Mouse (Mus musculus) fibroblast of lung, adult 2 months (primary cell): ENCODE data around the gene Col6a1.
"Not testable (repeated sequence)": the region's sequence is repeated elsewhere in the genome, so short reads cannot be mapped to it uniquely, and the experiment has no call there.

Experiments
- DNase-seq: peaks from one replicate; pipeline ENCODE4 v3.0.0-alpha.2; 2011; ENCODE audit warnings: low read depth

Gene Col6a1

DNA sequence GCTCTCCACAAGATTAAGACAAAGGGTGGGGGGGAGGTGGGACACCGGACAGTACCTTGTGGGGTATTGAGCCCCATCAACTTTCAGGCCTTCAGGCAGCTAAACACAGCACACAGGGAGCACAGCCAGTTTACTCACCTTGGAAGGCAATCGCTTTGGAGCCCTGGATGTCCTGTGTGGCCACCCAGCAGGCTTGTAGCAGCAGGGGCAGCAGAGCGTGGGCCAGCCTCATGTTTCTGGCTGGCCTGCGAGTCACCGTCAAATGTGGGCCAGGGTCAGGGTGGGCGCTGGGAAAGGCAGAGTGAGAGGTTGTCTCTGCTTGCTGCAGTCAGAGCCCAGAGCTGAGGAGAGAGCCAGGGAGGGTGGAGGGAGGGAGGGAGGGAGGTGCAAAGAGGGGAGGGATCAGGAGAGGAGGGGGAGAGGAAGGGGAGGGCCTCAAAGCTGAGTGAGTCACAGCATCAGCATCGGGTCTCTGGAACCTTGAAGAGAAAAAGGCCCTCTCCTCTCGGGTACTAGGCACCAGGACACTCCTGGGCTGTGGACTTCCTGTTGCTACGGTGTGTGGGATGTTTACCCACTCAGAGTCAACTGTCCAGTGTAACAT is at the start of gene Col6a1:
Gene Col6a1, minus strand, starts transcription at position 487 of the 604 bp plus-strand sequence.
- peak; percentile 84 for DNase-seq

- DNase-seq = no peak
Observed at GRCm38 (mm10) chr10:76771624-76772023, 45.7 kb upstream of the Col6a1 start.

DNA sequence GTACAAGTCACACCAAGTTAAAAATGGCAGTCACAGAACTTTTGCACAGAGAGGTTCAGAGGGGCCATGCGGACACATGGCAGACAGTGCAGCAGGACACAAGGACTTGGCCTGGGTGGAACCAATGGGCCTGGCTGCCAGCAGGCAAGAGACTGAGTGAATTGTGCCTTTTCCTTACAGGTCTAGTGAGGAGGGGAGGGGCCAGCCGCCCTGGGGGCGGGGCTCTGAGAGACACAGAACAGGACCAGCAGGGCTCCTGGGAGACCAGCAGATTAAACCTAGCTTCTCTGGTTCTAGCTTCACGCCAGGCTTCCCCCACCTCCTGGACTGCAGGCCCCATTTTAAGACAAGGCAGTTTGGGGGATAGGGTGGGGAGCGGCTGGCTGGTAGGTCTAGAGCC is 45.1 kb upstream of the Col6a1 start:
- DNase-seq = no peak

DNA sequence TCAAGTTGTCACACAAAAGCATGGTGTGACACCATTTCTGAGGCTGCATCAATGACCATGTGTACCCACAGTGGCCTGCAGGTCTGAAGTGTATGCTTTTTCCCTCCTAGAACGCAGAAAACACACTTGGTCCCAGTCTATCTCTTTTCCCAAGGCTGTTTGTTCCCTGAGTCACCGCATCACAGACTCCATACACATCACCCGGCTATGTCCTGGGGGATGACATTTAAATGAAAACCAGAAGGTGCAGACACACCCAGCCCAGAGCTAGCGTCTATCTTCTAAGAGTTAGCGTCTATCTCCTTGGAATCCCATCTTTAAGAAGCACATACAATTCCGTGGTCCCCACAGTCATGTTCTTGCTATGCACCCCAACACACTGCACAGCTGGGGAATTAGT is 43.6 kb upstream of the Col6a1 start:
- no peak for DNase-seq

DNA sequence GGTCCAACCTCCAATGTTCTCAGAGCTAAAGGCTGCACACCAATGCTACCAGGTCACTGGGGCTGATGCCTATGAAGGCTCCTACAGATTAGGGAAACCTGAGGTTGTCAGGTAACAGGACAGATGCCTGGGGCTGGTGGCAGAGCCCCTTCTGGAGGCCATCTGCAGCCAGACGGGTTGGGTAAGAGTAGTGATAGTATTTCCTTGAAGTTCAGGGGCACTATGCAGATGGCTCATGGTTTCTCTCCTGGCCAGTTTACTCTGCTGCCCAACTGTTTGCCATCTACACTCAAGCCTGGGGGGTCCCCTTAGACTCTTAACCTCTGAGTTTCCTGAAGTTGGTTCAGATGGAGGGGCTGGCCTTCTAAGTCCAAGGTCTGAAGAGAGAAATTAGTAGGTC is 40.2 kb upstream of the Col6a1 start:
- DNase-seq = no peak

- no peak for DNase-seq
Observed at GRCm38 (mm10) chr10:76764927-76765326, 39.0 kb upstream of the Col6a1 start.

GRCm38 (mm10) chr10:76763016-76763415 is 37.0 kb upstream of the Col6a1 start:
- DNase-seq = no peak

DNA sequence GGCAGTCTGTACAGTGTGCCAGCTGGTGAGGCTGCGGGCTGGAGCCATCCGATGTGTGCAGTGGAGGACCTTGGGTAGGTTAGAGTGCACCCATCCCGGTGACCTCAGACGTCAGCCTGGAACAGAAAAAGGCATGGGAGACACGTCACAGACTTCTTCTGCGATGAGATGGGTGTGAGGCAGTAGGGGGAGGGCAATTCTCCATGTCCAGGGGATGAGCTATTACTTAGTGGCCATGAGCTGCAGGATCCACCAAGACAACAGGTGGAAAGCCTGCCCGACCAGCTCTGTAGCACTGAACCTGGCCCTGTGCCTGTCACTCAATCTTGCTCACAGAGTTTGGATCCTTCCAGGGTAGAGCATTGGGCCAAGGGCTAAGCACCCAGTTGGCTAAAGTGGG is 36.4 kb upstream of the Col6a1 start:
- no peak for DNase-seq

- no peak for DNase-seq
Observed at GRCm38 (mm10) chr10:76759878-76760277, 33.9 kb upstream of the Col6a1 start.

GRCm38 (mm10) chr10:76753640-76754039 is 27.7 kb upstream of the Col6a1 start:
- no peak for DNase-seq

GRCm38 (mm10) chr10:76744267-76744666 is 18.3 kb upstream of the Col6a1 start:
- DNase-seq = not testable (repeated sequence)

- no peak for DNase-seq
Observed at GRCm38 (mm10) chr10:76736764-76737163, 10.8 kb upstream of the Col6a1 start.

DNA sequence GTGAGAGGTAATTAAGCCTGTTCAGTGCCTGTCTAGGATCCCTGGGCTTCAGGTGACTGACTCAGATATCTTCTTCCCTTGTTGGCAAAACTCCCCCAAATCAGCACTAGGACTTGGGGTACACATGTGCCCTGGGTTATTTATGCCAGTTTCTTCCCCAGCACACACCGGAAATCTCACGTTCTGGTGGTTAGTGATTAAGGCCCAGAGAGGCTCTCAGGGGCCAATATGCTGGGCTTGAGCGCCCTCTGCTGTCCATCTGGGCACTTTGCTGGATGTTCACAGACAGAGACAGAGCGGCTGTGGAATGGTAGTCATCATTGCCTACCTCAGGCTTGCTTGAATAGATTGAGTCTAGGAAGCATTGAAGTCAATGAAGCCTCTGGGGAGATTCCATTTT is 9.0 kb upstream of the Col6a1 start:
- peak; percentile 53 for DNase-seq

DNA sequence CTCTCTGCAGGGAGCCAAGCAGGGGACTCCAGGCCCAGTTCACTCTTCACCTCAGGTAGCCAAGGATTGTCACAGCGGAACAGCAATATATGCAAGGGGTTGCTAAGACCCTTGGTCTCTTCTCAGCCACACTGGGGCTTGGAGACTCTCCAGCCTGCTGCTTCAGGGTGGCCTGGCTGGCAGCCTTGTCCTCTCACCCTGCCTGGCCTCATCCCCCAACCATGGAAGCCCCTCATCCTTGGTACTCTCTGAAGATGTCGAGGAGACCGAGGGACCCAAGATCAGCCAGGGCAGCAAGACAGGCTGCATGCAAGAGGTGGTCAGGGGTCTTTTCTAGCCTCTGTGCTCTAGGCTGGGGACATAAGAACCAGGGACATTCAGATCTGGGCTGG is 7.7 kb upstream of the Col6a1 start:
- DNase-seq = no peak

DNA sequence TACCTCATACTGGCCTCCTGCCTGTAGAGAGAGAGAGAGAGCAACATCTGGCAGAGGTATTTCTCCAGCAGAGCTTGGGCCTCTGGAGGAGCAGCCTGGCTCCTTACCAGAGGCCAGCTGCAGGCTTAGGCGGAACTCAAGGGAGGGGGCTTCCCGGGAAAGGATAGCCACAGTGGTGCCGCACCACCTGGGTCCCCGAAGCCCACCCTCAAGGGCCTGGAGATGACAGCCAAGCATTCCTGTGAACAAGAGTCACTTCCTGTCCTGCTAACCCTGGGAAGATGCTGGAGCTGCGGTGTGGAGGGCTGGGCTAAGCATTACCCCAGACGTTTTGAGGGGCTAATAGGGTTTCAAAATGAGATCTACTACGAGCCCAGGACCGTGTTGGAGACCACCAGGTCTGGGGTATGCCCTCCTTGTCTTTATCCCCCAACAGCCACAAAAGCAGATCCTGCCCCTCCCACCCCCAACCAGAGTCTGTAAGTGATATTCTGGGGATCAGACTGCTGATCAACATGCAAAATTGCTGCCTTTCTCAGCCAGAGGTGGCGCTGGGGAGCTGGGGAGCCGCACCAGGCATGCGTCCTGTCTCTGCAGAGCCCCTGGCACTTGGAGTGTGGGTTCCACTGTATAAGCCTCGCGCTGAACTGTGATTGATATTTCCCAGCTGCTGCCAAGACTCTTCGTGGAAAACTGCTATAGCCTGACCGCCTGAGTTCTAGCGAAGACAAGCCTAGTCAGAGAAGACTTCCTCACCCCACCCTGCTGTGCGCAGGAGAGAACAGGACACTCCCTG is 7.1 kb upstream of the Col6a1 start:
- DNase-seq = peak; percentile 83

- DNase-seq = no peak
Observed at GRCm38 (mm10) chr10:76732391-76732790, 6.4 kb upstream of the Col6a1 start.

DNA sequence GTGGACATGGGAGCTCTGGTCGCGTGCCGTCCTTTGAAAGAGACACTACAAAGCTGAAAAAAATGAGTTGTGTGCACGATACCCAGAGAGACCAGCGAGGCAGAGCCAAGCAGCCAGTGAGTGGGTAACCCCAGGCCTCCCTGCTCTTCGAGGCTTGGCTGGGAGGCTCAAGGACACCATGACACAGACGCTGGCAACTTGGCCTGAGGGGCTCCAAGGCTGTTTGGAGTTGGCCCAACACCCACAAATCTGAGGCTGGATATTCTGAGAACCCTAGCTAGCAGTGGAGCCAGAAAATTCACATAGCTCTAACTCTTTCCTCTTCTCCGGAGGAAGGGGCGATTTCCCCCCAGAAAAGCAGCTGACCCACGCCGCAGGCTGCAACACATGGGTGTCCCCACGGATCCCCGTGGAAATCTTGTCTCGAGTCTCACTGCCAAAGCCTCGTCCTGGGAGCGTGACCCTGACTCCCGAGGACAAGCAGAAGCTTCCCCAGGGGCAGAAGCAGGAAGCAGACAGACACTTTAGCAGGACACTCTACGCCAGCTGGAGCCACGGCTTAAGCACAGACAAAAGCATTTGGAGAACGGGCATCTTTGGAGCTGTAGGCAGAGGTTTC is 5.8 kb upstream of the Col6a1 start:
- DNase-seq = no peak

- DNase-seq = peak; percentile 88
Observed at GRCm38 (mm10) chr10:76729631-76730620, 4.0 kb upstream of the Col6a1 start.

DNA sequence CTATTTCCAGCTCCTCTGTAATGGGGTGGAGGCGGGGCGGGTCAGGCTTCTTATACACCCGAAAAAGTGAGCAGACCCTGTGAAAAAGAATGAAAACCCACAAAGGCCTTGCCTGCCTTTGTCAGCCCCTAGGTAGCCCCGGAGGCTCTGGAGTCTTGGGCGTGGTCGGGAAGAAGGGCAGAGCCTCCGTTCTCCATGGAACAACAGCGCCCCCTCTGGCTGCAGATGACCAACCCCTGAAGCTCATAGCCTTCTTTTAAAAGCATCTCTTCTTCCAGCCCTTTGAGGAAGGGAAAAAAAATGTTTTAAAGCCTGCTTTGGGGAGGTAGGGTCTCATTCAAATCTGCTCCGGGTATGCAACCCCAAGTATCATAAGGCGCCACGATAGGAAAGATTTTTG is 2.4 kb upstream of the Col6a1 start:
- peak; percentile 60 for DNase-seq

GRCm38 (mm10) chr10:76727301-76727700 is 1.3 kb upstream of the Col6a1 start:
- DNase-seq = no peak

DNA sequence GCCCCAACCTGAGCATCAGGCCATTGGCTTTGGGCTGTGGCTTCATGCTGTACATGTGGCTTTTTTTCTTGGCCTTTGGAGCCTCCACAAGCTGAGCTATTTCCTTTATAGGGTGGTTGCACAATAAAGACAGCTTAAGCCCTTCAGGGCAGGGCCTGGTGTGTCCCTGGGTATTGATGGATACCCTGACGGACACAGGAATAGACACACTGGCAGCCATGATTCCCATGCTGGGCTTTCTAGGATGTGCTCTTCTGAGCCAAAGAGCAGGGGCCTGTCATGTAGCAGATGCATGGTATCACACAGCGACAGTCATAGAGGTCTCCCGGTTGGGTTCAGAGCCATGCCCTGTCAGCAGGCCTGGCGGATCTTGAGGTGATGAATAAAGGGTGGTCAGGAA is 898 bp upstream of the Col6a1 start:
- DNase-seq = no peak

DNA sequence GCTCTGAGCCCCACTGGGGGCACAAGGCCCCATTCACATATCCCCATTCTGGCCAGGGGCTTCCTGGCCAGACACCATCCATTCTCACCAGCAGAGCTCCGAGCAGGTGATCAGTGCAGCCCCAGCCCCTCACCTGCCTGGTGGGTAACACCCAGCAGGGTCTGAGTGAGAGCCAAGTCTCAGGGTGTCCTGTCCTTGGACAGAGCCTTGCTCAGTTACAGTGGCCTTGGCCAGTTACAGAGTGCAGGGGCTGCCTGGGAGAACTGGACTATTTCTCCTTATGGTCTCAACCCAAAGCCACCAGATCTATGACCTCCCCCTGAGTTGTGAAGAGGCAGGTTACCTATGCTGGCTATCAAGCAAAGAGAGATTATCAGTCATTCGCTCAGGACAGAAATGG is 871 bp downstream of the Col6a1 start:
- DNase-seq = no peak
